14 mouse cellular contexts compared by ENCODE assay signal in genomic region chr5:54235226-54235625, GRCm38 (mm10).
DNase-seq lines count a peak whose midpoint lies in the region; ATAC-seq lines count a peak whose summit lies in the region.
"Had no signal": no experiment of that assay in that cellular context is flagged by ENCODE, and none has a peak within 500 bp of the region (broad histone marks: within the 10 kb centered on the region; RNA-seq: fewer than 3 reads in every experiment).

No protein-coding gene starts in this region.

- no peaks in the 10 kb centered on the region for H3K9me3 ChIP-seq in midbrain, embryonic 11.5 days (ENCODE audit: control insufficient read depth, low read length)
- H3K9me3 ChIP-seq in midbrain, embryonic 15.5 days, result no peaks in the 10 kb centered on the region
- H3K9me3 ChIP-seq: hindbrain, embryonic 15.5 days; limb, embryonic 13.5 days had no signal

- H3K27me3 ChIP-seq in midbrain, embryonic 11.5 days (ENCODE audit: control insufficient read depth, insufficient read depth, low read length), result no peaks in the 10 kb centered on the region
- no peaks in the 10 kb centered on the region for H3K27me3 ChIP-seq in midbrain, embryonic 15.5 days (replicated peaks)
- H3K27me3 ChIP-seq: CH12.LX; hindbrain, embryonic 15.5 days; limb, embryonic 13.5 days had no signal

- no peak for ATAC-seq in midbrain, embryonic 11.5 days (ENCODE audit: low FRiP score)
- no peak for ATAC-seq in midbrain, embryonic 15.5 days (replicated peaks)
- ATAC-seq in megakaryocyte, adult 5-6 weeks (ENCODE audit: poor library complexity, severe bottlenecking), result no peak
- ATAC-seq in inflammation-experienced regulatory T-cells, adult 6 months, result no peak
- ATAC-seq: liver, postnatal 0 days; Patski had no signal

- DNase-seq in midbrain, embryonic 11.5 days (ENCODE audit: low spot score, missing footprints), result peak; percentile 53
- peak; percentile 27 to 38 for DNase-seq in frontal cortex, postnatal 10 days (ENCODE audit: low spot score in 2 of 2)
- peak; percentile 80 for DNase-seq in layer of hippocampus, adult 9-11 months
- peak; percentile 56 to 75 for DNase-seq in right cerebral cortex, postnatal 10 days (ENCODE audit: low spot score in 2 of 2)
- no peak for DNase-seq in cerebellum, postnatal 14 days
- DNase-seq: liver, postnatal 0 days had no signal

- WGBS in midbrain, embryonic 11.5 days, result 58% methylated on average over 6 of the region's 6 CpGs
- 42% methylated on average over 6 of the region's 6 CpGs for WGBS in midbrain, embryonic 15.5 days

- no peak overlapping the region for H3K4me2 ChIP-seq in midbrain, embryonic 11.5 days
- H3K4me2 ChIP-seq in midbrain, embryonic 15.5 days, result no peak overlapping the region
- H3K4me2 ChIP-seq: hindbrain, embryonic 15.5 days; limb, embryonic 13.5 days had no signal

- H3K27ac ChIP-seq in midbrain, embryonic 11.5 days (ENCODE audit: low read depth, low read length), result no peak overlapping the region
- no peak overlapping the region for H3K27ac ChIP-seq in midbrain, embryonic 15.5 days
- H3K27ac ChIP-seq: hindbrain, embryonic 15.5 days; limb, embryonic 13.5 days had no signal

- H3K4me1 ChIP-seq in midbrain, embryonic 11.5 days (ENCODE audit: control insufficient read depth, insufficient read depth, low read length), result no peaks in the 10 kb centered on the region
- no peaks in the 10 kb centered on the region for H3K4me1 ChIP-seq in midbrain, embryonic 15.5 days
- H3K4me1 ChIP-seq: hindbrain, embryonic 15.5 days; limb, embryonic 13.5 days had no signal

- H3K4me3 ChIP-seq in midbrain, embryonic 11.5 days (ENCODE audit: low read depth, low read length), result no peak overlapping the region
- H3K4me3 ChIP-seq in midbrain, embryonic 15.5 days, result no peak overlapping the region
- H3K4me3 ChIP-seq: hindbrain, embryonic 15.5 days; limb, embryonic 13.5 days; myocyte had no signal

- no peaks in the 10 kb centered on the region for H3K36me3 ChIP-seq in midbrain, embryonic 11.5 days (ENCODE audit: control insufficient read depth, insufficient read depth, low read length)
- no peaks in the 10 kb centered on the region for H3K36me3 ChIP-seq in midbrain, embryonic 15.5 days (replicated peaks)
- H3K36me3 ChIP-seq: hindbrain, embryonic 15.5 days; limb, embryonic 13.5 days had no signal

- no peak overlapping the region for H3K9ac ChIP-seq in midbrain, embryonic 11.5 days (ENCODE audit: low read length)
- H3K9ac ChIP-seq in midbrain, embryonic 15.5 days, result no peak overlapping the region
- H3K9ac ChIP-seq: hindbrain, embryonic 15.5 days; limb, embryonic 13.5 days; liver, postnatal 0 days had no signal

Comparison
In these comparisons a context has a peak if more than half of its experiments do, and no peak if none do; other contexts are left out.
1. DNase-seq: peak in midbrain, embryonic 11.5 days (single experiment), frontal cortex, postnatal 10 days (2 of 2), layer of hippocampus, adult 9-11 months (single experiment) and right cerebral cortex, postnatal 10 days (2 of 2); none in cerebellum, postnatal 14 days (0 of 2).